8 mouse cellular contexts compared by ENCODE assay signal in the genomic region with DNA sequence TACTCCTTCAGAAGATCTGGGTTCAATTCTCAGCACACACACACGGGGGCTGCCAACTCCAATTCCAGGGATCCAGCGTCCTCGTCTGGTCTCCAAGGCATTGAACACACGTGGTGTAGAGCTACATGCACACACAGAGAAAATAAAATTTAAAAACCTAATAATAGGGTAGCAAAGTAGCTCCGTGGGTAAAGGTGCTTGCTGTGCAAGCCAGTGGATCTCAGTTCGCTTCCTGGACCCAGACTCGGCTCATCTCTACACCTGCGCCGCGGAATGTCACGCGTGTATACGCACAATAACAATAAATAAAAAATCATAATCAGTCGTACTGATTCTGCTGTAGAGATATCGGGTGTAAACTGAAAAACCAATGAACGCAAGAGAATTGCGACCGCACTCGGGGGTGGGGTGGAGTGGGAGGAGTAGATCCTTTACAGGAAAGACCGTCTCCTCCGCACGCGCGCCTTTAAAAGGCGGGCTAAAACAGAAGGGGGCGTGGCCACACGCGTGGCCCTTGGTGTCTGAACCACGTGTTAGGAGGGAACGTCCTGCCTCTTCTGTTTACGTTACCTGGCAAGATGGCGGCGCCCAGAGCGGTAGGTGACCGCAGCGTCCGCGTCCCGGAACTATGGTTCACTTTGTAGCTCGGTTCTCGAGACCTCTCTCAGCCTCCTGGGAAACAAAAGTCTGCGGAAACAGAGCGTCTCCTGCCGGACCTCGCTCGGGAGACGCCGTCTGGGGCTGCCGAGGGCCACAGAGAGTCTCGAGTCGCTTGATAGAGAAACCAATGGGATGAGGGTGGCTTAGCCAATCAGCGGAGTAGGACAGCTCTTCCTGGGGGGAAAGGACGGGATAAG. TPM values are rescaled to one million over a fixed set of nuclear protein-coding genes. Genes with fewer than 3 reads are reported as not detected.
DNase-seq lines count a peak whose midpoint lies in the region; ATAC-seq lines count a peak whose summit lies in the region.

A gene (plus strand): TSS at position 550 of the 857 bp plus-strand sequence.

- peaks cover 5% of the 10 kb centered on the region for H3K27me3 ChIP-seq in hindbrain, embryonic 12.5 days

- H3K4me1 ChIP-seq in hindbrain, embryonic 12.5 days, result peaks cover 3% of the 10 kb centered on the region; the same call in 1 of the 2 replicates

- peak; percentile 96 for DNase-seq in NIH3T3 (ENCODE audit: low read depth)
- DNase-seq in cerebellum, postnatal 10 days, result peak; percentile 96 to 97
- peak; percentile 91 to 92 for DNase-seq in frontal cortex, postnatal 10 days (ENCODE audit: low spot score in 2 of 2)
- peak; percentile 91 to 94 for DNase-seq in layer of hippocampus, postnatal 14 days (ENCODE audit: low spot score in 2 of 2)
- DNase-seq in lung, postnatal 14 days, result peak; percentile 93
- peak; percentile 86 for DNase-seq in retina, adult 2 months (ENCODE audit: low read depth, low spot score)
- DNase-seq in thymus, postnatal 36 days, result peak; percentile 94 to 96

- no peaks in the 10 kb centered on the region for H3K9me3 ChIP-seq in hindbrain, embryonic 12.5 days (replicated peaks)

- peak within 1 kb of the TSS; percentile 45 for H3K9ac ChIP-seq in hindbrain, embryonic 12.5 days

- H3K27ac ChIP-seq in hindbrain, embryonic 12.5 days, result no peak within 1 kb of the TSS

- 0 out of 2 replicates have a peak, but pooled peaks cover 14% of the 10 kb centered on the region for H3K36me3 ChIP-seq in hindbrain, embryonic 12.5 days

- ATAC-seq in hindbrain, embryonic 12.5 days (ENCODE audit: low FRiP score), result peak; percentile 92

- H3K4me2 ChIP-seq in hindbrain, embryonic 12.5 days (replicated peaks), result peak within 1 kb of the TSS; percentile 60

- 1% methylated on average over 53 of the region's 53 CpGs for WGBS in hindbrain, embryonic 12.5 days

- peak within 1 kb of the TSS; percentile 61 for H3K4me3 ChIP-seq in hindbrain, embryonic 12.5 days

RNA-seq across cellular contexts. Expression of the gene that starts here (rescaled TPM):
- polyA plus RNA-seq in hindbrain, embryonic 12.5 days (2016; fragmentation: Nextera tagmentation; extraction: Ambion mirVana), result 30.4 and 32.3 TPM in 2 replicates
- total RNA-seq in layer of hippocampus, postnatal 14 days (2021), result 10 to 100 TPM; 37.3 to 39.2 TPM
